Mouse (Mus musculus) limb, embryonic 15.5 days (tissue): ENCODE measurements at regions not wholly inside any gene's neighbourhood (a gene's known extent, or its start where the extent isn't known, plus 50 kb on each side); places are given as distances from the start of the nearest gene placed in this dataset.

Experiments
- ATAC-seq: fragments of 200-750 bp; cut with Nextera tagmentation; 2 replicates; pipeline ENCODE4 v1.8.0; 2017; ENCODE audit warnings: low read depth, moderate TSS enrichment; ENCODE audit not compliant: insufficient number of reproducible peaks, low FRiP score, low TSS enrichment
- H3K27ac ChIP-seq: fragments of 300-500 bp; sonication (generic); 2 replicates; pipeline ENCODE4 v1.5.1; 2015; ENCODE audit warnings: moderate library complexity, mild to moderate bottlenecking, inconsistent platforms
- H3K27me3 ChIP-seq: fragments of 300-500 bp; sonication (generic); 2 replicates; pipeline ENCODE4 v1.6.1; 2015; ENCODE audit warnings: inconsistent platforms
- H3K36me3 ChIP-seq: fragments of 300-500 bp; sonication (generic); 2 replicates; pipeline ENCODE4 v1.6.1; 2015; ENCODE audit warnings: inconsistent platforms
- H3K4me1 ChIP-seq: fragments of 300-500 bp; sonication (generic); 2 replicates; pipeline ENCODE4 v1.6.1; 2015; ENCODE audit warnings: inconsistent platforms
- H3K4me2 ChIP-seq: fragments of 300-500 bp; sonication (generic); 2 replicates; pipeline ENCODE4 v1.6.1; 2015; ENCODE audit warnings: mild to moderate bottlenecking, inconsistent platforms
- H3K4me3 ChIP-seq: fragments of 300-500 bp; sonication (generic); 2 replicates; pipeline ENCODE4 v1.5.1; 2015; ENCODE audit warnings: mild to moderate bottlenecking, inconsistent platforms
- H3K9ac ChIP-seq: fragments of 300-500 bp; sonication (generic); 2 replicates; pipeline ENCODE4 v1.6.1; 2015; ENCODE audit warnings: inconsistent platforms
- H3K9me3 ChIP-seq: fragments of 300-500 bp; sonication (generic); 2 replicates; pipeline ENCODE4 v1.6.1; 2016; ENCODE audit warnings: inconsistent platforms
- WGBS: fragments of 180-500 bp; shearing (Covaris S2); methylation state at CpG from one replicate; pipeline ENCODE4 v1.1.7; 2015; 5-methylcytosine and 5-hydroxymethylcytosine counted together

DNA sequence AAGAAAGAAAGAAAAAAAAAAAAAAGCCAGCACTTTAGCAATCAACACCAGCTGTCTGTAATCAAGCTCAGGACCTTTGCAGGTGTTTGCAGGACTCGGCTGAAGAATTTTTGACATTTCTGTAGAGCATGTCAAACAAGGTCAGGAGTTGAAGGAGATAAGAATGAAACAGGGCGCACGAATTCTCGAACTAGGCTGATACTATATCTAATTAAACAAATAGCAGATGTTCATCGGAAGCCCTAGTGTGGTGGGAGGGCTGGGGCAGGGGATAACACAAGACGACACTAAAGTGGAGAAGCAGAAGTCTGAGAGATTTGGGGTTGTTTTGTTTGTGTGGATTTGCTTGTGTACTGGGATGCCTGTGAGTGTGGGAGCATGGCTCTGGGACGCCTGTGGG is 646.9 kb downstream of the Galc start:
- Histone ChIP-seq H3K36me3 (no peaks in the 10 kb centered on the region), H3K27me3 (no peaks in the 10 kb centered on the region), H3K4me3 (no peak overlapping the region), H3K9ac (no peak overlapping the region), H3K27ac (no peak overlapping the region), H3K4me2 (no peak overlapping the region), H3K4me1 (no peaks in the 10 kb centered on the region), H3K9me3 (no peaks in the 10 kb centered on the region)
- 21% methylated on average over 7 of the region's 7 CpGs for WGBS
- peak; percentile 19; the same call in 1 of the 2 replicates for ATAC-seq
